Mouse (Mus musculus) mature B cell (primary cell): Measurements from ENCODE around the gene Ppp6r2.

ENCODE experiments used
- in situ Hi-C: fragments of 300-500 bp; cut with MboI; formaldehyde crosslinking; loops from 2 replicates; pipeline ENCODE4 v1.14.3; 2019

Gene Ppp6r2

GRCm38 (mm10) chr15:89210915-89211715 lies at the start of gene Ppp6r2:
Gene Ppp6r2, plus strand, starts transcription at chr15:89211553.
- in situ Hi-C loops = no loop called here

DNA sequence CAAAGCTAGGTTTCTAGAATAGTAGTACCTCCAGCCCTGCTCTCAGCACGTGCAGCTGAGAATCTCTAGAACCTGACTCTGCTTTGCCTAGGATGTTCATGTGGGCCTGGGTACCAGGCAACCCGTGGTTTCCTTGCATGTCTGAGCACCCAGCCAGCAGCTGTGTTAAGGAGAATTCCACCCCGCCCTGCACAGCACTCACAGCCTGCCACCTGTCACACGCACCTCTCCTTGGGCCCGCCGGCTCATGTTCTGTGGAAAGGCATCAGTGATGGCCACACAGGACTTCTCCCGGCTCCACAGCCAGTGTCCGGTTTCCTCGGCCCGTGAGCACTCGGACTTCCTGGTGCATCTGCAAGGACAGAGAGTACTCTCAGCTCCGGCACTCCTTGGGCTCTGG lies 45.9 kb upstream of the Ppp6r2 start:
- in situ Hi-C loops = no loop called here

GRCm38 (mm10) chr15:89168922-89169321 lies 42.4 kb upstream of the Ppp6r2 start:
- in situ Hi-C loops = no loop called here

- in situ Hi-C loops = no loop called here
Observed at GRCm38 (mm10) chr15:89169431-89169830, 41.9 kb upstream of the Ppp6r2 start.

DNA sequence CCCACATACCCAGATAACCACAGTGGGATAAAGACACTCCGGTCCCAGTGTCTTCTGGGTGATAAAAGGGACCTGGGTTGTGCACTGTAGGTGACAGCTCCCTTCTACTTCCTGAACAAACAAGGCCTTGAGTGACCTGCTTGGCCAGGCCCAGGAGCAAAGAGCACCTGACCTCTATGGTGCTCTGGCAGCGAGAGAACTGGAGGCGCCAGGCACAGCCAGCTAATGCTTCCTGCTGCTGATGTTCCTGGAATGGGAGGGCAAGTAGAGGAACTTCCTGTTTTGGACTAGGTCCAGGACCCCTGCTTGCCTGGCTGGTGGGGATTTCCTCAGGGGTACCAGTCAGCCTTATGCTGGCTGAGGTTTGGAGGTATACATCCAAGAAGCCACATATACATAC lies 41.3 kb upstream of the Ppp6r2 start:
- in situ Hi-C loops = no loop called here

DNA sequence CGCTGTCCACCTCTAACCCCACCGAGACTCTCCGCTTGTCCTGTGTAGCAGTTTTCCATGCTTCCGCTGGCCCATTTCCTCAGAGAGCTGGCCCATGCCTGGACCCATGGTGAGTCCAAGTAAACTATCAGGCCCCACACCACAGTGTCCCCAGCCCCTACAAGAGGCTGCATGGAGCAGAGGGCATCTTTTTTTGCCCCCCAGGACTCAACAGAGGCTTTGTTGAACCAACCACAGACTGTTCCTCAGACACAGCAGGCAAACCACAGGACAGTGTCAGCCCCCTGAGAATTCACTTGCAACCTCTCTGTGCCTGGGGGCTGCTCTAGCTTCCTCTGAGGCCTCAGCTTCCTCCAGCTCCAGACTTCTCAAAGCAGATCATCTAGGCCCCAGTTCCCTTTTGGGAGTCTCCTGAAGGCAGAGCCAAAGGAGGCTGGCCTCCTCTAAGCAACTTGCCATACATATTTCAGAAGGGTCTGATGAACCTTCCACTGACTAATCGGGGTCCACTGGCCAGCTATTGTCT lies 39.8 kb upstream of the Ppp6r2 start:
- in situ Hi-C loops = no loop called here

DNA sequence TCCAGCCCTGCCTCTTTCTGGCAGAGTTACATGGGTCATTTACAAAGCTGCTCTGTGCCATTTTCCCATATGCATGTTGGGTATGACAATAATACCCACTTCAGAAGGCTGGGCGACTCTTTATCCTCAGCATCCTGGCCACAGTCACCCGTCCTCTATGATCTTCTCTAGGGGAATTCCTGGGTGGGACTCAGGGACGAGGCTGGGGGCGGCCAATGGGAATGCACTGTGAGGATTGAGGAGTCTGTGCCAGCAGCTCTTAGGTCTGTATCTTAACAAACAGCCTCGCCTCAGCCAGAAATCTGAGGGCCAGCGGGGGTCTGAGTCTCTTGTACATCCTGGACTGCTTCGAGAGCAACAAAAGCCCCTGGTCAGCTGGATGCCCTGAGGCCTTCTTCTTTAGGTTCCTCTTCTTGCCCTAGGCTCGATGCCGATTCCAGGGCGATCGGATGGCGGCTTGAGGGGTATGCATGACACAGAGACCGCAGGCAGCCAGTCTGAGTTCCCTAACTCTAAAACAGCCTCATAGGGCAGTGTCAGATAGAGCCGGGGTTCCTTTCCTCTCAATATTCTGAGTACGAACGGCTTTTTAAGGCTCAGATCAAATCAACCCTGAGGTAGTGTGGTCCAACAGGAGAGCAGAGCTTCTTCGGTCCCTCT lies 38.9 kb upstream of the Ppp6r2 start:
- in situ Hi-C loops = no loop called here

GRCm38 (mm10) chr15:89173024-89173905 lies 38.1 kb upstream of the Ppp6r2 start:
- in situ Hi-C loops = no loop called here

- in situ Hi-C loops = no loop called here
Observed at GRCm38 (mm10) chr15:89173906-89174214, 37.5 kb upstream of the Ppp6r2 start.

- in situ Hi-C loops = no loop called here
Observed at GRCm38 (mm10) chr15:89174889-89175339, 36.4 kb upstream of the Ppp6r2 start.

DNA sequence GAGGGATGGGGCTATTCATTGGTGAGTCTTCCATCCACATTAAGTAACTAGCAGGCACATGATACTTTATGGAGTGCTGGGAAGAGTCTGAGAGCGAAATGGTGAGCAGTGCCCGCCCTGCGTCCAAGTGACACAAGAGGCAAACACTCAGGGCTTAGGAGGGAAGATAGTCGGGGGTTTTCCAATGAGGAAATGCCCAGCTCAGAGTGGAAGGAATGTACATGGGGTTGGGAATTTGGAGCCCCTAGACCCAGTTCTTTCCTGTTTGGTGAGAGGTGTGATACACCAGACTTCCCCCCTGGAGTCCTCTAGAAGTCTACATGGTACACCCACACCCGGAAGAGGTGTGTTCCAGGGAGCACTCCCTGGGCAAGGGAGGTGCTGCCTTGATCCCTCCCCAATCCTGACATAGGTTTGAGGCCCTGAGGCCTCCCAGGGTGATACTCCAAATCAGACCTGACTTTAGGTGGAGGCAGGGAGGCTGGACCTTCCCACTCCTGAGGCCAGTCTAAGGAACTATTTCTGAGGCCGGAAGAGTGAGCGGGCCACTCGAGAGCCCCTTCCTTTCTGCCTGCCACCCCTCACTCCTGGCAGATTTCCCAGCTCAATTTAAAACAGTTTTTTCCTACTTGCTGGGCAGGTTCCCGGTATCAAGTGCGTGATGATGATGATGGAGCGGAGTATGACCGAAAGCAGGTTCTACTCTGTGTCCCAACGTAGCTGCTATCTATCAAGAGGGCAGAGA lies 35.8 kb upstream of the Ppp6r2 start:
- in situ Hi-C loops = no loop called here

DNA sequence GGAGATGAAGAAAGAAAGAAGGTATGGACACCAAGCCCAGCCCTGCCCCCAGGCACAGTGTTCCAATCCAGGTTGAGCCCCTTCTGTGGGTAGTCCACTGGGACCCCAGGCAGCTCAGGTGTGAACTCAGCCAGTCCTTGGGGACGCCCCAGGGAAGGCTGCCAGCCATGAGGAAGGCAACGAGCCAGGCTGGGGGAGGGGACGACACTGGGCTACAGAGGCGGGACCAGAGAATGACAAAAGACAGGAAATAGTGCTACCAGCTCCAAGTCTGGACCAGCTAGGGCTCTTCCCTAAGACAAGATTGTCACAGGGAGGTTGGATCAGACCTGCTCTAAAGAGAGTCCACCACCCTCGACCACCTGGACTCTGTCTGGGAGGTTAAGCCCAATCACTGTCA lies 34.2 kb upstream of the Ppp6r2 start:
- in situ Hi-C loops = no loop called here

GRCm38 (mm10) chr15:89177576-89178259 lies 33.6 kb upstream of the Ppp6r2 start:
- in situ Hi-C loops = no loop called here

- in situ Hi-C loops = no loop called here
Observed at GRCm38 (mm10) chr15:89178260-89178860, 33.0 kb upstream of the Ppp6r2 start.

DNA sequence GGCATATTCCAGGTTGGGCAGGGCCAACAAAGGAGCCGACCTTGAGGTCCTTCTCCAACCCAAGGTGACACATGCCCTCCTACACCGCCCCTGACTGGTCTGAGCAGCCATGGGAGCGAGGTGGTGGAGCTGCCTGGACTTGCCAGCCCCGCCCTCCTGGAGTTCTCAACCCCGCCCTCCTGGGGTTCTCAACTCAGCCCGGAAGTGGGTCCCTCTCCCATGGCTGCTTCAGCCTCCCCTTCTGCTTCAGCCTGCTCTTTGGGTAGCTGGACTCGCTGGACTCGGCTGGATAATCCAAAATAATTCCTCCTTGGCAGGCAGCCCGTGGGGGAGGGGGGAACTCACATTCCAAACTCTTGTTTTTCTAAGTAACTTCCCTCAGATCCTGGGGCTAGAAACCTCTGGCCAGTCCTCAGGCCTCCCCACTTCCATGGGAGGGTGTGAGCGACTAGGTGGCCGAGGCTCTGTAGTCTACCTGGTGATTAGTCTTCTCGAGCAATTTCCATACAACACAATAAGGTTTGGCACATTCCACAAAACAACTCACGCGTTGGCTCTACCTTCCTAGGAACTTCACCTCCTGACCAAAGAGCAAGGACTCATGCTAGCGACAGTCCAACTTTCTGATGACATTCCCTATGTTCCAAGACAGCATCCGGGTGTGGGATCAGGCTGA lies 32.3 kb upstream of the Ppp6r2 start:
- in situ Hi-C loops = no loop called here

- in situ Hi-C loops = no loop called here
Observed at GRCm38 (mm10) chr15:89179630-89179964, 31.8 kb upstream of the Ppp6r2 start.

GRCm38 (mm10) chr15:89180081-89180541 lies 31.2 kb upstream of the Ppp6r2 start:
- in situ Hi-C loops = no loop called here

GRCm38 (mm10) chr15:89180571-89181229 lies 30.7 kb upstream of the Ppp6r2 start, which contains the start of gene Plxnb2:
Gene Plxnb2, minus strand, starts transcription at chr15:89180788.
- in situ Hi-C loops = no loop called here

DNA sequence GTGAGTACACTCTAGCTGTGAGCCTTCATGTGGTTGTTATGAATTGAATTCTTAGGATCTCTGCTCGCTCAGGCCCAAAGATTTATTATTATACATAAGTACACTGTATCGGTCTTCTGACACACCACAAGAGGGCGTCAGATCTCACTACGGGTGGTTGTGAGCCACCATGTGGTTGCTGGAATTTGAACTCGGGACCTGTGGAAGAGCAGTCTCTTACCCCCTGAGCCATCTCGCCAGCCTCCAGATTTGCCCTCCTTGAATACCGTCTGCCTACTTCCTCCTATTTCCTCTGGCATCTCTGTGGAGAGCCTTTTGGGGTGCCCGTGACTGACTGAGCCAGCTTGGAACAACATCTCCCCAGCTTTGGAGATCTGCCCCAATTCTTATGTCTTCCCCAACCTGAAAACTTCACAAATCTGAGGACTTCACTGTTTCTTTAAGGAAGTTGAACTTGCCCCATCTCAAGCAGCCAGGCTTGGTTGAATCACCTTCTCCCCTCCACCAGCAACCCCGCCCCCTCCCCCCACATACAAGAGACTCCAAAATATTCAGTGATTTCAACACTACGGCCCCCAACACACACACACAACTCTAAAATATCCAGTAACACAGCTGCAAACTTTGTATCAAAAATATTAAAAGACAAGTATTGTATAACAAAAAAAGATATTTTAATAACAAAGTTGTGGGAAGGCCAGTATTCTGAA lies 29.6 kb upstream of the Ppp6r2 start:
- in situ Hi-C loops = no loop called here
